Mouse (Mus musculus): Measurements from ENCODE around the gene Mast2.
A peak's percentile ranks its signal among the peaks of the same experiment; 100 is the strongest.

The Mast2 gene

GRCm38 (mm10) chr4:116448673-116449072 is 15.3 kb downstream of the Mast2 start:
- H3K27me3 ChIP-seq (ENCODE audit: control insufficient read depth, insufficient read depth, low read length, poor library complexity, severe bottlenecking): no peaks in the 10 kb centered on the region
- peak; percentile 81 for DNase-seq (ENCODE audit: low read depth, low spot score)
- H3K36me3 ChIP-seq (ENCODE audit: control insufficient read depth, insufficient read depth, low read length, poor library complexity, severe bottlenecking): no peaks in the 10 kb centered on the region

GRCm38 (mm10) chr4:116439383-116439782 is 24.6 kb downstream of the Mast2 start:
- DNase-seq (ENCODE audit: low read depth, low spot score): no peak
- H3K27me3 ChIP-seq (ENCODE audit: control insufficient read depth, insufficient read depth, low read length, poor library complexity, severe bottlenecking): no peaks in the 10 kb centered on the region
- no peaks in the 10 kb centered on the region for H3K36me3 ChIP-seq (ENCODE audit: control insufficient read depth, insufficient read depth, low read length, poor library complexity, severe bottlenecking)

- DNase-seq (ENCODE audit: low read depth, low spot score): no peak
Observed at GRCm38 (mm10) chr4:116438561-116438960, 25.4 kb downstream of the Mast2 start.

DNA sequence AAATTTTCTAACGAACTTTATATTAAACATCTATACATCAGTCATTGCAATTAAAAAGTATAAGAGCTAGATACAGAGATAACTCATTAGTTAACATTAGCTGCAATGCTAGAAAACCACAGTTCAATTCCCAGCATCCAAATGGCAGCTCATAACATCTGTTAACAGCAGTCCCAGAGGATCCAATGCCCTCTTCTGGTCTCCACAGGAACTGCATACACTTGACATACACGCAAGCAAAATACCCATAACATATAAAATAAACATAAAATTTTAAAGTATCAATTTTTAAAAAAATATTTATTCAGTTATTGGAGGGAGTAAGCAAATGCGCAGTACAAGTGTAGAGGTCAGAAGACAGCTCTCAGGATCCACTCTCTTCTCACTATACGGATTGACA is 28.4 kb downstream of the Mast2 start:
- Histone ChIP-seq H3K27me3 (ENCODE audit: control insufficient read depth, insufficient read depth, low read length, poor library complexity, severe bottlenecking) (no peaks in the 10 kb centered on the region), H3K36me3 (ENCODE audit: control insufficient read depth, insufficient read depth, low read length, poor library complexity, severe bottlenecking) (no peaks in the 10 kb centered on the region)
- DNase-seq (ENCODE audit: low read depth, low spot score): peak; percentile 20

More at GRCm38 (mm10) chr4:116438561-116438960, 25.4 kb downstream of the Mast2 start:
- no peaks in the 10 kb centered on the region for H3K27me3 ChIP-seq (ENCODE audit: control insufficient read depth, insufficient read depth, low read length, poor library complexity, severe bottlenecking)
- no peaks in the 10 kb centered on the region for H3K36me3 ChIP-seq (ENCODE audit: control insufficient read depth, insufficient read depth, low read length, poor library complexity, severe bottlenecking)

DNA sequence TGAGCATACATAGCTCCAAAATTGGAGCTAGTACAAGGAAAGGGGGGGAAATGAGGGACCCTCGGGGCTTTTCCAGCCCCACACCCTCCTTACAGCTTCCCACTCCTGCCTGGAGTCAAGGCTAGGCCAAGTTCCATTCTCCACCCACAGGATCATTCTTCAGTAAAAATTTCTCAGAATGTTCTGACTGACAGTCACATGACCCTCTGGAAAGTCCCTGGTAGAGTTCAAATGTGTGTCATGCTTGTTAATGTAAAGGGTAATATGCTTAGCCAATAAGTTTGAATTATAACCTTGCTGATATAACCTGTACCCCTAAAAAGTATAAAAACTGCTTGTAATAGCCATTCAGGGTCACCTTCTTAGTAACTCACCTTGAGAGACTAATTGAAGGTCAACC is 41.8 kb downstream of the Mast2 start:
- DNase-seq (ENCODE audit: low read depth, low spot score): peak; percentile 20
- Histone ChIP-seq H3K27me3 (ENCODE audit: control insufficient read depth, insufficient read depth, low read length, poor library complexity, severe bottlenecking) (no peaks in the 10 kb centered on the region), H3K36me3 (ENCODE audit: control insufficient read depth, insufficient read depth, low read length, poor library complexity, severe bottlenecking) (no peaks in the 10 kb centered on the region)

DNA sequence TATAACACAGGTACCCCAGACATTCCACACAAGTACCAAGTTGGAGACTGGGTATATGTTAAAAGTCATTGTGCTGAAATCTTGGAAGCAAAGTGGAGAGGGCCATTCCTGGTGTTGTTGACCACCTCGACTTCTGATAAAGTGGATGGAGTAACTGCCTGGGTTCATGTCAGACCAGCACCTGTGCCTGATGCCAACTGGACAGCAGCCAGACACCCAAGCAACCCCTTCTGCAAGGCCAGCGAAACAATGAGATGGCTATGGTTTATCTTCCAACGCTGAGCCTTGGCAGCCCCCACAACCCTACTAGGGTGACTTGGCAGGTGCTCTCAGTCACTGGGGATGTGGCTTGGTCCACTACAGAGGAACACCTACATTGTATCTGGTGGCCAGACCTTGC is 42.8 kb downstream of the Mast2 start:
- Histone ChIP-seq H3K36me3 (ENCODE audit: control insufficient read depth, insufficient read depth, low read length, poor library complexity, severe bottlenecking) (no peaks in the 10 kb centered on the region), H3K27me3 (ENCODE audit: control insufficient read depth, insufficient read depth, low read length, poor library complexity, severe bottlenecking) (no peaks in the 10 kb centered on the region)
- no peak for DNase-seq (ENCODE audit: low read depth, low spot score)

GRCm38 (mm10) chr4:116412993-116413392 is 51.0 kb downstream of the Mast2 start:
- Histone ChIP-seq H3K36me3 (ENCODE audit: control insufficient read depth, insufficient read depth, low read length, poor library complexity, severe bottlenecking) (no peaks in the 10 kb centered on the region), H3K27me3 (ENCODE audit: control insufficient read depth, insufficient read depth, low read length, poor library complexity, severe bottlenecking) (no peaks in the 10 kb centered on the region)
- DNase-seq (ENCODE audit: low read depth, low spot score): no peak

GRCm38 (mm10) chr4:116411401-116411800 is 52.6 kb downstream of the Mast2 start:
- no peaks in the 10 kb centered on the region for H3K36me3 ChIP-seq (ENCODE audit: control insufficient read depth, insufficient read depth, low read length, poor library complexity, severe bottlenecking)
- no peaks in the 10 kb centered on the region for H3K27me3 ChIP-seq (ENCODE audit: control insufficient read depth, insufficient read depth, low read length, poor library complexity, severe bottlenecking)
- DNase-seq (ENCODE audit: low read depth, low spot score): no peak

DNA sequence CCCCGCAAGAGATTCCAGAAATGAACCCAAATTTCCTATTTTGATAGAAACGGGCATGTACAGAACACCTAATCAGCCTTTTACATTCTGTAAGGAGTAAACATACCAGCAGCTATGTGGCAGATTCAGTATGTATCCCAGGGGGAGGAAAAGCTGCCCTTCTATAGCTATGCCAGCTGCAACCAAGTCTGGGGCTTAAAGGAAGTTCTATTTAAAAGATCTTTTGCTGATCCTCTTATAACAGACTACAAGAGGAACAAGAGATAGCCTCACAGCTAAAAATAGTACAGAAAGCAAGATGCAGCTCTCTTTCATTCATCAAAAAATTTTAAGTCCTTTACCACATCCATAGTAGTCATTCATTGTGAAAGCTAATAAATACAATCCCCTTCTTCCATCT is 57.3 kb downstream of the Mast2 start:
- no peak for DNase-seq (ENCODE audit: low read depth, low spot score)

GRCm38 (mm10) chr4:116405955-116406351 is 58.0 kb downstream of the Mast2 start:
- DNase-seq (ENCODE audit: low read depth, low spot score): no peak
- no peaks in the 10 kb centered on the region for H3K36me3 ChIP-seq (ENCODE audit: control insufficient read depth, insufficient read depth, low read length, poor library complexity, severe bottlenecking)
- H3K27me3 ChIP-seq (ENCODE audit: control insufficient read depth, insufficient read depth, low read length, poor library complexity, severe bottlenecking): no peaks in the 10 kb centered on the region

More for the DNA sequence above, 57.3 kb downstream of the Mast2 start:
- Histone ChIP-seq H3K36me3 (ENCODE audit: control insufficient read depth, insufficient read depth, low read length, poor library complexity, severe bottlenecking) (no peaks in the 10 kb centered on the region), H3K27me3 (ENCODE audit: control insufficient read depth, insufficient read depth, low read length, poor library complexity, severe bottlenecking) (no peaks in the 10 kb centered on the region)

- DNase-seq (ENCODE audit: low read depth, low spot score): no peak
- Histone ChIP-seq H3K36me3 (ENCODE audit: control insufficient read depth, insufficient read depth, low read length, poor library complexity, severe bottlenecking) (no peaks in the 10 kb centered on the region), H3K27me3 (ENCODE audit: control insufficient read depth, insufficient read depth, low read length, poor library complexity, severe bottlenecking) (no peaks in the 10 kb centered on the region)
Observed at GRCm38 (mm10) chr4:116405276-116405954, 58.6 kb downstream of the Mast2 start.

- Histone ChIP-seq H3K27me3 (ENCODE audit: control insufficient read depth, insufficient read depth, low read length, poor library complexity, severe bottlenecking) (no peaks in the 10 kb centered on the region), H3K36me3 (ENCODE audit: control insufficient read depth, insufficient read depth, low read length, poor library complexity, severe bottlenecking) (no peaks in the 10 kb centered on the region)
- no peak for DNase-seq (ENCODE audit: low read depth, low spot score)
Observed at GRCm38 (mm10) chr4:116403884-116404283, 60.1 kb downstream of the Mast2 start.

GRCm38 (mm10) chr4:116402708-116403107 is 61.3 kb downstream of the Mast2 start:
- H3K27me3 ChIP-seq (ENCODE audit: control insufficient read depth, insufficient read depth, low read length, poor library complexity, severe bottlenecking): no peaks in the 10 kb centered on the region
- DNase-seq (ENCODE audit: low read depth, low spot score): no peak
- H3K36me3 ChIP-seq (ENCODE audit: control insufficient read depth, insufficient read depth, low read length, poor library complexity, severe bottlenecking): no peaks in the 10 kb centered on the region

DNA sequence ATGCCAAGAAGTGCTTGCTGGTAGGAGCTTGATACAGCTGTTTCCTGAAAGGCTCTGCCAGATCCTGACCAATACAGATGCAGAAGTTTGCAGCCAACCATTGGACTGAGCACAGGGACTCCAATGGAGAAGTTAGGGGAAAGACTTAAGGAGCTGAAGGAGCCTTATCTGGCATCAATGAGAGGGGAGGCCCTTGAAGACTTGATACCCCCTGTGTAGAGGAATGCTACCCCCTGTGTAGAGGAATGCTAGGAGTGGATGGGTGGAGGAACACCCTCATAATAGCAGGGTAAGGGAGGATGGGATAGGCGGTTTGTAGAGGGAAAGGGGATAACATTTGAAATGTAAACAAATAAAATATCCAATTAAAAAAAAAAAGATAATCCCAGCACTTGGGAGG is 65.9 kb downstream of the Mast2 start:
- H3K36me3 ChIP-seq (ENCODE audit: control insufficient read depth, insufficient read depth, low read length, poor library complexity, severe bottlenecking): no peaks in the 10 kb centered on the region
- no peak for DNase-seq (ENCODE audit: low read depth, low spot score)

DNA sequence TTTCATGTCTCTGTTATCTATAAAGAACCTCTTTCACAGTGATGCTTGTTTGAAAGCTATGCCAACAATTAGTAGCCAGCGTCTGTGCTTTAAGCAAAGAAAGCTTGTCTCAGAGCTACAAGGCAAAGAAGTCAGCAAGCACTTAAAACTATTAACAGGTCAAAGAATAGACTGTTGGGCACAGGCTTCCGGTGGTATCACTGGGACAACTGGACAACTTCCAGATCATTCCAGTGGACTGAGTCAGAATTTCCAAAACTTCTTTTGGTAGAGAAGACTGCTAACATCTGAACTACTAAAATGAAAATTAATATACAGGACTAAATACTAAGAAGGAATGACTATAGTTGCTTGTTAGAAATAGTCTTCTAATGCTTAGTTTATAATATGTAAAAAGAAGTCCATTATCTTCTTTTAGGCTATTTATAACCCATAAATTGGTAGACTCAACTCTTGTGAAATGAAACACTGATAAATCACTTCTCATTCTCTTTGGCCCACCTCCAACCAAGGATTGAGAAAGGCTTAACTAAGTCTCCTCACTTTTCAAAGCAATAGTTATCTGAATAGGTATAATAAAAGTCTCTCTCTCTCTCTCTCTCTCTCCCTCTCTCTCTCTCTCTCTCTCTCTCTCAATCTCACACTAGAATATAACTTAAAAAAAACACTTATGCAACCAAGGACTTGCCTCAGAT is 85.9 kb downstream of the Mast2 start:
- Histone ChIP-seq H3K27me3 (ENCODE audit: control insufficient read depth, insufficient read depth, low read length, poor library complexity, severe bottlenecking) (no peaks in the 10 kb centered on the region), H3K36me3 (ENCODE audit: control insufficient read depth, insufficient read depth, low read length, poor library complexity, severe bottlenecking) (no peaks in the 10 kb centered on the region)
- DNase-seq (ENCODE audit: low read depth, low spot score): no peak

More for the DNA sequence above, 65.9 kb downstream of the Mast2 start:
- no peaks in the 10 kb centered on the region for H3K27me3 ChIP-seq (ENCODE audit: control insufficient read depth, insufficient read depth, low read length, poor library complexity, severe bottlenecking)

Data from splenic B cell, adult 2 months (primary cell).